Mouse (Mus musculus): ENCODE measurements around the gene Zfp941.

The Zfp941 gene

GRCm38 (mm10) chr7:140840750-140841735 is 19.1 kb upstream of the Zfp941 start:
- no peak for DNase-seq

- DNase-seq, result no peak
Observed at GRCm38 (mm10) chr7:140839556-140839955, 17.6 kb upstream of the Zfp941 start.

- no peak for DNase-seq
Observed at GRCm38 (mm10) chr7:140836243-140837115, 14.5 kb upstream of the Zfp941 start.

GRCm38 (mm10) chr7:140835758-140836087 is 13.7 kb upstream of the Zfp941 start:
- no peak for DNase-seq

- DNase-seq, result no peak
Observed at GRCm38 (mm10) chr7:140834968-140835757, 13.2 kb upstream of the Zfp941 start, which contains the start of gene Urah. Urah (plus strand) TSS chr7:140835018.

- DNase-seq, result no peak
Observed at GRCm38 (mm10) chr7:140833341-140833740, 11.4 kb upstream of the Zfp941 start.

GRCm38 (mm10) chr7:140831447-140831846 is 9.5 kb upstream of the Zfp941 start:
- no peak for DNase-seq

GRCm38 (mm10) chr7:140828171-140828881 is 6.3 kb upstream of the Zfp941 start:
- no peak for DNase-seq

GRCm38 (mm10) chr7:140822731-140823130 is 753 bp upstream of the Zfp941 start:
- DNase-seq, result no peak

GRCm38 (mm10) chr7:140821305-140821652 is 699 bp downstream of the Zfp941 start:
- DNase-seq, result no peak

GRCm38 (mm10) chr7:140820173-140820572 is 1.8 kb downstream of the Zfp941 start:
- no peak for DNase-seq

- no peak for DNase-seq
Observed at GRCm38 (mm10) chr7:140812850-140813249, 9.1 kb downstream of the Zfp941 start.

GRCm38 (mm10) chr7:140811714-140812113 is 10.3 kb downstream of the Zfp941 start:
- DNase-seq, result no peak

- no peak for DNase-seq
Observed at GRCm38 (mm10) chr7:140810496-140810895, 11.5 kb downstream of the Zfp941 start.

GRCm38 (mm10) chr7:140805704-140806103 is 16.3 kb downstream of the Zfp941 start:
- peak in 1 of 2 experiments; percentile 6 for DNase-seq

- DNase-seq, result no peak
Observed at GRCm38 (mm10) chr7:140802629-140803028, 19.3 kb downstream of the Zfp941 start.

GRCm38 (mm10) chr7:140798212-140798611 is 23.8 kb downstream of the Zfp941 start:
- DNase-seq, result no peak

- DNase-seq, result no peak
Observed at GRCm38 (mm10) chr7:140797619-140798018, 24.4 kb downstream of the Zfp941 start.

- DNase-seq, result no peak
Observed at GRCm38 (mm10) chr7:140793541-140793940, 28.4 kb downstream of the Zfp941 start.

- no peak for DNase-seq
Observed at GRCm38 (mm10) chr7:140788053-140788435, 33.9 kb downstream of the Zfp941 start.

- DNase-seq, result no peak
Observed at GRCm38 (mm10) chr7:140787406-140788052, 34.4 kb downstream of the Zfp941 start, which contains the start of gene Syce1. Syce1 (minus strand) TSS chr7:140787852.
